Mouse (Mus musculus) heart, postnatal 36 days (tissue): ENCODE measurements around the gene Fam83c. TPM values are rescaled to one million over a fixed set of nuclear protein-coding genes. Genes with fewer than 3 reads are reported as not detected.
"Not testable (repeated sequence)": the region's sequence is repeated elsewhere in the genome, so short reads cannot be mapped to it uniquely, and the experiment has no call there.

ENCODE experiments used
- DNase-seq, 2 experiments: peaks; one replicate each; pipeline ENCODE4 v3.0.0; 2021 to 2022
- intact Hi-C: fragments of 180-260 bp; cut with DNase I; formaldehyde crosslinking; loops from one replicate; pipeline ENCODE4 v1.15.1; 2025
- total RNA-seq, 2 experiments: library from RNA; stranded (reverse); gene quantifications; 2 replicates each; pipeline ENCODE4 v1.2.3; 2021

Gene Fam83c
- total RNA-seq = not detected

- intact Hi-C loops = no loop called here
- no peak for DNase-seq
These were observed at the start of gene Fam83c for GRCm38 (mm10) chr2:155834732-155835131. Gene Fam83c, minus strand, starts transcription at chr2:155834854.

GRCm38 (mm10) chr2:155882087-155882486 lies 47.4 kb upstream of the Fam83c start:
- intact Hi-C loops = no loop called here
- DNase-seq = no peak

- intact Hi-C loops = no loop called here
- no peak for DNase-seq
These were observed 44.6 kb upstream of the Fam83c start for GRCm38 (mm10) chr2:155878964-155879876.

GRCm38 (mm10) chr2:155873636-155874035 lies 39.0 kb upstream of the Fam83c start:
- no peak for DNase-seq
- intact Hi-C loops = no loop called here

GRCm38 (mm10) chr2:155872930-155873507 lies 38.4 kb upstream of the Fam83c start:
- no peak for DNase-seq
- intact Hi-C loops = no loop called here

- intact Hi-C loops = no loop called here
- DNase-seq = no peak
These were observed 37.8 kb upstream of the Fam83c start for GRCm38 (mm10) chr2:155872486-155872885.

GRCm38 (mm10) chr2:155869772-155870171 lies 35.1 kb upstream of the Fam83c start:
- no peak for DNase-seq

GRCm38 (mm10) chr2:155868320-155868719 lies 33.7 kb upstream of the Fam83c start:
- no peak for DNase-seq
- intact Hi-C loops = no loop called here

More at GRCm38 (mm10) chr2:155869772-155870171, 35.1 kb upstream of the Fam83c start:
- intact Hi-C loops = no loop called here

- intact Hi-C loops = no loop called here
These were observed 28.7 kb upstream of the Fam83c start for GRCm38 (mm10) chr2:155863301-155863867.

GRCm38 (mm10) chr2:155862573-155863300 lies 28.1 kb upstream of the Fam83c start:
- intact Hi-C loops = no loop called here
- DNase-seq = no peak

More at GRCm38 (mm10) chr2:155863301-155863867, 28.7 kb upstream of the Fam83c start:
- no peak for DNase-seq

- intact Hi-C loops = no loop called here
- no peak for DNase-seq
These were observed 26.9 kb upstream of the Fam83c start for GRCm38 (mm10) chr2:155861581-155861980.

GRCm38 (mm10) chr2:155860102-155860501 lies 25.4 kb upstream of the Fam83c start:
- intact Hi-C loops = no loop called here
- no peak for DNase-seq

GRCm38 (mm10) chr2:155852536-155852935 lies 17.9 kb upstream of the Fam83c start:
- no peak for DNase-seq
- intact Hi-C loops = no loop called here

- DNase-seq = no peak
- intact Hi-C loops = no loop called here
These were observed 15.5 kb upstream of the Fam83c start for GRCm38 (mm10) chr2:155850120-155850519.

GRCm38 (mm10) chr2:155849464-155849863 lies 14.8 kb upstream of the Fam83c start:
- DNase-seq = no peak
- intact Hi-C loops = loop anchor here (10.0 kb wide), 1 partner anchor 435 kb away; no protein-coding TSS in a partner anchor

- peak; percentile 74 to 77 for DNase-seq
- intact Hi-C loops = loop anchor here (1.0 to 10.0 kb wide), 2 partner anchors 98 to 437 kb away; no protein-coding TSS in a partner anchor
These were observed 13.6 kb upstream of the Fam83c start for GRCm38 (mm10) chr2:155848291-155848690.

- no peak for DNase-seq
- intact Hi-C loops = loop anchor here (10.0 kb wide), 1 partner anchor 438 kb away; no protein-coding TSS in a partner anchor
These were observed 12.3 kb upstream of the Fam83c start for GRCm38 (mm10) chr2:155846930-155847329.

GRCm38 (mm10) chr2:155838961-155839360 lies 4.3 kb upstream of the Fam83c start:
- DNase-seq = no peak
- intact Hi-C loops = no loop called here

GRCm38 (mm10) chr2:155837961-155838360 lies 3.3 kb upstream of the Fam83c start:
- DNase-seq = no peak
- intact Hi-C loops = no loop called here

- DNase-seq, intact Hi-C loops: not testable (repeated sequence)
These were observed 2.6 kb downstream of the Fam83c start for GRCm38 (mm10) chr2:155832087-155832486.

GRCm38 (mm10) chr2:155831302-155831701 lies 3.4 kb downstream of the Fam83c start:
- no peak for DNase-seq
- intact Hi-C loops = no loop called here
